Mouse (Mus musculus) liver, embryonic 14.5 days (tissue): ENCODE measurements around the gene Atxn1. TPM values are rescaled to one million over a fixed set of nuclear protein-coding genes. Genes with fewer than 3 reads are reported as not detected.

Experiments used
- ATAC-seq: fragments of 200-750 bp; cut with Nextera tagmentation; 2 replicates; pipeline ENCODE4 v1.8.0; 2017; ENCODE audit warnings: moderate number of reproducible peaks, mild to moderate bottlenecking, moderate library complexity; ENCODE audit not compliant: insufficient read depth
- DNase-seq, 3 experiments: peaks; one replicate each; pipeline ENCODE4 v3.0.0-alpha.2; 2012 to 2013; ENCODE audit warnings: low read depth in 3 of 3, low spot score in 3 of 3
- H3K27ac ChIP-seq: fragments of 300-500 bp; sonication (generic); 2 replicates; pipeline ENCODE4 v1.5.1; 2014; ENCODE audit warnings: moderate library complexity, mild to moderate bottlenecking, control low read depth, inconsistent platforms
- H3K27me3 ChIP-seq: fragments of 300-500 bp; sonication (generic); 2 replicates; pipeline ENCODE4 v1.6.1; 2014; ENCODE audit warnings: mild to moderate bottlenecking, low read length, moderate library complexity; ENCODE audit not compliant: control insufficient read depth, insufficient read depth
- H3K36me3 ChIP-seq: fragments of 300-500 bp; sonication (generic); replicated peaks from 2 replicates; pipeline ENCODE4 v1.6.1; 2014; ENCODE audit warnings: low read depth; ENCODE audit not compliant: control insufficient read depth, insufficient read depth
- H3K4me1 ChIP-seq, 2 experiments: fragments of 200-500 bp in 1 of 2; fragments of 300-500 bp in 1 of 2; sonication (generic) in 1 of 2; replicated peaks; 2 replicates each; pipeline ENCODE4 v1.6.1; 2012 to 2014; ENCODE audit warnings: antibody characterized with exemption in 1 of 2, inconsistent platforms in 1 of 2, low read length in 1 of 2; ENCODE audit not compliant: control insufficient read depth in 2 of 2, insufficient read depth in 2 of 2
- H3K4me2 ChIP-seq: fragments of 300-500 bp; sonication (generic); 2 replicates; pipeline ENCODE4 v1.6.1; 2014; ENCODE audit warnings: low read depth, mild to moderate bottlenecking, control low read depth, moderate library complexity
- H3K4me3 ChIP-seq, 2 experiments: fragments of 200-500 bp in 1 of 2; fragments of 300-500 bp in 1 of 2; sonication (generic) in 1 of 2; 2 replicates each; pipeline ENCODE4 v1.5.1; 2012 to 2014; ENCODE audit warnings: low read depth in 2 of 2, low read length in 2 of 2, mild to moderate bottlenecking in 2 of 2, control low read depth in 1 of 2, inconsistent platforms in 1 of 2, moderate library complexity in 1 of 2; ENCODE audit not compliant: insufficient read depth in 1 of 2
- H3K9ac ChIP-seq: fragments of 300-500 bp; sonication (generic); replicated peaks from 2 replicates; pipeline ENCODE4 v1.6.1; 2014; ENCODE audit warnings: mild to moderate bottlenecking, control low read depth, moderate library complexity
- H3K9me3 ChIP-seq: fragments of 300-500 bp; sonication (generic); 2 replicates; pipeline ENCODE4 v1.6.1; 2016; ENCODE audit warnings: low read length, mixed read lengths; ENCODE audit not compliant: control insufficient read depth
- CTCF ChIP-seq: IDR thresholded peaks from 2 replicates; pipeline ENCODE4 v1.5.1; 2016; ENCODE audit warnings: antibody characterized with exemption, low read depth, control low read depth
- EP300 ChIP-seq: IDR thresholded peaks from 2 replicates; pipeline ENCODE4 v1.6.1; 2016; ENCODE audit warnings: antibody characterized with exemption, low read depth
- WGBS: fragments of 180-500 bp; shearing (Covaris S2); extraction: QIAGEN DNeasy Blood & Tissue Kit; methylation state at CpG from one replicate; pipeline ENCODE4 v1.1.7; 2014; ENCODE audit not compliant: insufficient replicate concordance; 5-methylcytosine and 5-hydroxymethylcytosine counted together
- polyA plus RNA-seq, 2 experiments: library from polyadenylated mRNA; depleted of rRNA in 1 of 2; stranded (reverse) in 1 of 2; unstranded in 1 of 2; fragments of >200 nt; fragmentation: Nextera tagmentation in 1 of 2; extraction: Ambion mirVana in 1 of 2; gene quantifications; 2 replicates each; pipeline versions ENCODE4 v1.2.1 to v1.2.3; 2012 to 2014

The Atxn1 gene
- polyA plus RNA-seq, 2 experiments = 1.0 to 1.2 TPM

DNA sequence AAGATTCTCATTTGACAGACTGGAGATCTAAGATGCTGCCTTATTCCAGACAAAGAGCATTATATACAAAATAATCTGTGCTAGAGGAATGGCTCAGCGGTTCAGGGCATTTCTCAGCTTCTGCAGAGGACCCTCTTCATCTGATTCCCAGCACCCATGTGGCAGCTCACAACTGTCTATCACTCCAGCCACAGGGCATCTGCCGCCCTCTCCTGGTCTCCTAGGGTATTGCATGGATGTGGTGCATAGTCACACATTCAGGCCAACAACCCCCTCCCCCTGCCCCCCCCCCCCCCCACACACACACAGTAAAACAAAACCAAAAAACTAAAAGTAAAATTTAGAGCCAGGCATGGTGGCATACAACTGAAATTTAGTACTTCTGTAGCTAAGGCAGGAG lies 130.5 kb downstream of the Atxn1 start:
- Histone ChIP-seq H3K27ac (no peak overlapping the region), H3K4me2 (no peak overlapping the region), H3K36me3 (no peaks in the 10 kb centered on the region), H3K27me3 (no peaks in the 10 kb centered on the region), H3K4me1 (no peaks in the 10 kb centered on the region), H3K4me3 (no peak overlapping the region), H3K9me3 (no peaks in the 10 kb centered on the region), H3K9ac (no peak overlapping the region)
- DNase-seq = no peak
- WGBS = 70% methylated on average over 2 of the region's 2 CpGs
- TF ChIP-seq EP300 (no peak), CTCF (peak; percentile 69)
- ATAC-seq = no peak

- TF ChIP-seq EP300 (no peak), CTCF (no peak)
- DNase-seq = no peak
- no peaks in the 10 kb centered on the region for H3K27me3 ChIP-seq
- H3K4me3 ChIP-seq = no peak overlapping the region
- no peak overlapping the region for H3K4me2 ChIP-seq
- H3K4me1 ChIP-seq = no peaks in the 10 kb centered on the region
- H3K9me3 ChIP-seq = no peaks in the 10 kb centered on the region
- H3K9ac ChIP-seq = no peak overlapping the region
- no peak for ATAC-seq
- no peak overlapping the region for H3K27ac ChIP-seq
- WGBS = 67% methylated on average over 11 of the region's 11 CpGs
- no peaks in the 10 kb centered on the region for H3K36me3 ChIP-seq
Observed at GRCm38 (mm10) chr13:45832695-45833350, 132.0 kb downstream of the Atxn1 start.

GRCm38 (mm10) chr13:45829341-45829936 lies 135.4 kb downstream of the Atxn1 start:
- TF ChIP-seq EP300 = no peak
- no peak for TF ChIP-seq CTCF
- H3K9ac ChIP-seq = no peak overlapping the region
- H3K4me3 ChIP-seq = no peak overlapping the region
- no peaks in the 10 kb centered on the region for H3K9me3 ChIP-seq
- H3K27ac ChIP-seq = no peak overlapping the region
- WGBS = 70% methylated on average over 8 of the region's 8 CpGs
- no peaks in the 10 kb centered on the region for H3K27me3 ChIP-seq
- no peaks in the 10 kb centered on the region for H3K4me1 ChIP-seq
- no peak overlapping the region for H3K4me2 ChIP-seq
- ATAC-seq (no peak), DNase-seq (no peak)
- H3K36me3 ChIP-seq = no peaks in the 10 kb centered on the region

GRCm38 (mm10) chr13:45828035-45828434 lies 136.8 kb downstream of the Atxn1 start:
- no peak overlapping the region for H3K4me3 ChIP-seq
- no peak overlapping the region for H3K27ac ChIP-seq
- ATAC-seq (no peak), DNase-seq (no peak)
- WGBS = 58% methylated on average over 7 of the region's 7 CpGs
- H3K4me1 ChIP-seq = no peaks in the 10 kb centered on the region
- no peak overlapping the region for H3K9ac ChIP-seq
- TF ChIP-seq EP300 (no peak), CTCF (no peak)
- no peaks in the 10 kb centered on the region for H3K36me3 ChIP-seq
- H3K27me3 ChIP-seq = no peaks in the 10 kb centered on the region
- no peaks in the 10 kb centered on the region for H3K9me3 ChIP-seq
- no peak overlapping the region for H3K4me2 ChIP-seq

DNA sequence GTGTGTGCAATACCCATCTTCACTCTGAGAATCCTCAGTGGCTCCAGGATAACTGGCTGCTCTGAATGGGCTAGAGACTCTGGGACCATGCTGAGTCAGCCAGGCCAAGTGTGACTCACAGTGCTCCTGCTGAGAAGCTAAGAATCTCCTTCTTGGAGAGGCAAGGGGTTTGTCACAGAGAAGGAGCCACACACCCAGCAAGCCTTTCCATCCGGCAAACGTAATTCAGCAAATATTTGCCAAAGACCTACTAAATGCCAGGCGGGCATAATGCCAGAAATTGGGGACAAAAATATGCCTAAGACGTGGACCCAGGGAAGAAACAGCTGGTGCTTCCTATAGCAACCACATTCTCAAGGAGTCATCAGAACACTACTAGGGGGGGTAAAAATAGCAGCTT lies 137.2 kb downstream of the Atxn1 start:
- H3K4me1 ChIP-seq = no peaks in the 10 kb centered on the region
- H3K4me3 ChIP-seq = no peak overlapping the region
- WGBS = 72% methylated on average over 4 of the region's 4 CpGs
- H3K4me2 ChIP-seq = no peak overlapping the region
- H3K36me3 ChIP-seq = no peaks in the 10 kb centered on the region
- no peak overlapping the region for H3K9ac ChIP-seq
- no peak overlapping the region for H3K27ac ChIP-seq
- no peaks in the 10 kb centered on the region for H3K9me3 ChIP-seq
- no peaks in the 10 kb centered on the region for H3K27me3 ChIP-seq
- TF ChIP-seq CTCF (no peak), EP300 (no peak)
- no peak for DNase-seq
- ATAC-seq = no peak
